Mouse (Mus musculus) embryonic facial prominence, embryonic 13.5 days (tissue): ENCODE results near the gene Rab7b. TPM values are rescaled to one million over a fixed set of nuclear protein-coding genes. Genes with fewer than 3 reads are reported as not detected.

ENCODE experiments used
- ATAC-seq: fragments of 200-750 bp; cut with Nextera tagmentation; 2 replicates; pipeline ENCODE4 v1.8.0; 2017; ENCODE audit warnings: low read depth; ENCODE audit not compliant: insufficient number of reproducible peaks, insufficient read depth, low FRiP score, low TSS enrichment
- H3K27ac ChIP-seq: fragments of 300-500 bp; sonication (generic); 2 replicates; pipeline ENCODE4 v1.5.1; 2015; ENCODE audit warnings: moderate library complexity, mild to moderate bottlenecking, inconsistent platforms
- H3K27me3 ChIP-seq: fragments of 300-500 bp; sonication (generic); 2 replicates; pipeline ENCODE4 v1.6.1; 2015; ENCODE audit warnings: mild to moderate bottlenecking, inconsistent platforms
- H3K36me3 ChIP-seq: fragments of 300-500 bp; sonication (generic); 2 replicates; pipeline ENCODE4 v1.6.1; 2015; ENCODE audit warnings: mild to moderate bottlenecking, inconsistent platforms
- H3K4me1 ChIP-seq: fragments of 300-500 bp; sonication (generic); 2 replicates; pipeline ENCODE4 v1.6.1; 2015; ENCODE audit warnings: inconsistent platforms
- H3K4me2 ChIP-seq: fragments of 300-500 bp; sonication (generic); 2 replicates; pipeline ENCODE4 v1.6.1; 2015; ENCODE audit warnings: moderate library complexity, mild to moderate bottlenecking, inconsistent platforms
- H3K4me3 ChIP-seq: fragments of 300-500 bp; sonication (generic); 2 replicates; pipeline ENCODE4 v1.5.1; 2015; ENCODE audit warnings: mild to moderate bottlenecking, inconsistent platforms
- H3K9ac ChIP-seq: fragments of 300-500 bp; sonication (generic); 2 replicates; pipeline ENCODE4 v1.6.1; 2015; ENCODE audit warnings: mild to moderate bottlenecking, inconsistent platforms
- H3K9me3 ChIP-seq: fragments of 300-500 bp; sonication (generic); 2 replicates; pipeline ENCODE4 v1.6.1; 2016; ENCODE audit warnings: inconsistent platforms
- WGBS: fragments of 180-500 bp; shearing (Covaris S2); methylation state at CpG from one replicate; pipeline ENCODE4 v1.1.7; 2015; ENCODE audit warnings: mixed read lengths; 5-methylcytosine and 5-hydroxymethylcytosine counted together
- polyA plus RNA-seq: library from polyadenylated mRNA; unstranded; fragments of >200 nt; fragmentation: Nextera tagmentation; extraction: Ambion mirVana; gene quantifications from 2 replicates; pipeline ENCODE4 v1.2.1, GENCODE M21; 2015

Rab7b gene
- polyA plus RNA-seq, 1 experiment from 2014 or later: 5.0 TPM

GRCm38 (mm10) chr1:131696325-131696724, 7.8 kb downstream of the Rab7b start:
- ATAC-seq: no peak
- Histone ChIP-seq H3K9me3 (no peaks in the 10 kb centered on the region), H3K36me3 (no peaks in the 10 kb centered on the region), H3K4me1 (peaks cover 5% of the 10 kb centered on the region), H3K4me3 (no peak overlapping the region), H3K27ac (no peak overlapping the region), H3K27me3 (no peaks in the 10 kb centered on the region), H3K9ac (no peak overlapping the region), H3K4me2 (no peak overlapping the region)
- WGBS: 28% methylated on average over 4 of the region's 4 CpGs

- H3K4me1 ChIP-seq: 0 out of 2 replicates have a peak, but pooled peaks cover 3% of the 10 kb centered on the region
- H3K9ac ChIP-seq: no peak overlapping the region
- no peak for ATAC-seq
- no peaks in the 10 kb centered on the region for H3K9me3 ChIP-seq
- 86% methylated on average over 3 of the region's 3 CpGs for WGBS
- no peaks in the 10 kb centered on the region for H3K27me3 ChIP-seq
- no peaks in the 10 kb centered on the region for H3K36me3 ChIP-seq
- H3K27ac ChIP-seq: no peak overlapping the region
- H3K4me2 ChIP-seq: no peak overlapping the region
- no peak overlapping the region for H3K4me3 ChIP-seq
Observed at GRCm38 (mm10) chr1:131698770-131699169, 10.3 kb downstream of the Rab7b start.

- Histone ChIP-seq H3K36me3 (no peaks in the 10 kb centered on the region), H3K4me3 (no peak overlapping the region), H3K4me2 (no peak overlapping the region), H3K9ac (no peak overlapping the region), H3K9me3 (no peaks in the 10 kb centered on the region), H3K27me3 (no peaks in the 10 kb centered on the region), H3K27ac (no peak overlapping the region), H3K4me1 (0 out of 2 replicates have a peak, but pooled peaks cover 3% of the 10 kb centered on the region)
- 79% methylated on average over 4 of the region's 4 CpGs for WGBS
- ATAC-seq: no peak
Observed at GRCm38 (mm10) chr1:131699642-131700041, 11.1 kb downstream of the Rab7b start.

GRCm38 (mm10) chr1:131700447-131700846, 12.0 kb downstream of the Rab7b start:
- Histone ChIP-seq H3K27me3 (no peaks in the 10 kb centered on the region), H3K27ac (no peak overlapping the region), H3K4me1 (0 out of 2 replicates have a peak, but pooled peaks cover 3% of the 10 kb centered on the region), H3K36me3 (no peaks in the 10 kb centered on the region), H3K9ac (no peak overlapping the region), H3K4me2 (no peak overlapping the region), H3K4me3 (no peak overlapping the region), H3K9me3 (no peaks in the 10 kb centered on the region)
- no peak for ATAC-seq
- WGBS: 69% methylated on average over 5 of the region's 5 CpGs

GRCm38 (mm10) chr1:131701391-131701790, 12.9 kb downstream of the Rab7b start:
- Histone ChIP-seq H3K27ac (no peak overlapping the region), H3K4me3 (no peak overlapping the region), H3K4me1 (0 out of 2 replicates have a peak, but pooled peaks cover 1% of the 10 kb centered on the region), H3K9me3 (no peaks in the 10 kb centered on the region), H3K27me3 (no peaks in the 10 kb centered on the region), H3K9ac (no peak overlapping the region), H3K36me3 (no peaks in the 10 kb centered on the region), H3K4me2 (no peak overlapping the region)
- no peak for ATAC-seq
- 83% methylated on average over 5 of the region's 5 CpGs for WGBS

- ATAC-seq: no peak
- H3K4me1 ChIP-seq: no peaks in the 10 kb centered on the region
- no peak overlapping the region for H3K4me2 ChIP-seq
- no peak overlapping the region for H3K4me3 ChIP-seq
- no peak overlapping the region for H3K9ac ChIP-seq
- no peaks in the 10 kb centered on the region for H3K9me3 ChIP-seq
- H3K36me3 ChIP-seq: no peaks in the 10 kb centered on the region
- H3K27me3 ChIP-seq: no peaks in the 10 kb centered on the region
- H3K27ac ChIP-seq: no peak overlapping the region
- WGBS: 76% methylated on average over 8 of the region's 8 CpGs
Observed at GRCm38 (mm10) chr1:131702094-131702766, 13.7 kb downstream of the Rab7b start.

- Histone ChIP-seq H3K9ac (no peak overlapping the region), H3K27me3 (no peaks in the 10 kb centered on the region), H3K27ac (no peak overlapping the region), H3K4me3 (no peak overlapping the region), H3K9me3 (no peaks in the 10 kb centered on the region), H3K36me3 (no peaks in the 10 kb centered on the region), H3K4me2 (no peak overlapping the region), H3K4me1 (no peaks in the 10 kb centered on the region)
- no peak for ATAC-seq
- 84% methylated on average over 2 of the region's 2 CpGs for WGBS
Observed at GRCm38 (mm10) chr1:131703482-131703881, 15.0 kb downstream of the Rab7b start.

GRCm38 (mm10) chr1:131708338-131708737, 19.8 kb downstream of the Rab7b start:
- no peak for ATAC-seq
- Histone ChIP-seq H3K36me3 (no peaks in the 10 kb centered on the region), H3K4me2 (no peak overlapping the region), H3K27me3 (no peaks in the 10 kb centered on the region), H3K27ac (no peak overlapping the region), H3K9me3 (no peaks in the 10 kb centered on the region), H3K4me3 (no peak overlapping the region), H3K4me1 (no peaks in the 10 kb centered on the region), H3K9ac (no peak overlapping the region)
- WGBS: 26% methylated on average over 4 of the region's 4 CpGs

GRCm38 (mm10) chr1:131711518-131711917, 23.0 kb downstream of the Rab7b start:
- H3K4me2 ChIP-seq: no peak overlapping the region
- H3K9ac ChIP-seq: no peak overlapping the region
- 0 out of 2 replicates have a peak, but pooled peaks cover 4% of the 10 kb centered on the region for H3K4me1 ChIP-seq
- no peaks in the 10 kb centered on the region for H3K27me3 ChIP-seq
- H3K9me3 ChIP-seq: no peaks in the 10 kb centered on the region
- WGBS: 77% methylated on average over 10 of the region's 10 CpGs
- H3K36me3 ChIP-seq: no peaks in the 10 kb centered on the region
- H3K4me3 ChIP-seq: no peak overlapping the region
- H3K27ac ChIP-seq: no peak overlapping the region
- ATAC-seq: no peak

- Histone ChIP-seq H3K9me3 (no peaks in the 10 kb centered on the region), H3K4me1 (0 out of 2 replicates have a peak, but pooled peaks cover 4% of the 10 kb centered on the region), H3K36me3 (no peaks in the 10 kb centered on the region), H3K9ac (no peak overlapping the region), H3K27me3 (no peaks in the 10 kb centered on the region), H3K27ac (no peak overlapping the region), H3K4me3 (no peak overlapping the region), H3K4me2 (no peak overlapping the region)
- ATAC-seq: no peak
- 20% methylated on average over 2 of the region's 2 CpGs for WGBS
Observed at GRCm38 (mm10) chr1:131712386-131712785, 23.9 kb downstream of the Rab7b start.

- Histone ChIP-seq H3K4me3 (no peak overlapping the region), H3K36me3 (no peaks in the 10 kb centered on the region), H3K27ac (no peak overlapping the region), H3K4me1 (peaks cover 10% of the 10 kb centered on the region), H3K27me3 (no peaks in the 10 kb centered on the region), H3K9ac (no peak overlapping the region), H3K9me3 (no peaks in the 10 kb centered on the region), H3K4me2 (no peak overlapping the region)
- no peak for ATAC-seq
- WGBS: 65% methylated on average over 20 of the region's 20 CpGs
Observed at GRCm38 (mm10) chr1:131714388-131715337, 26.2 kb downstream of the Rab7b start.
